Mouse (Mus musculus): ENCODE measurements around the gene Plppr5. TPM values are rescaled to one million over a fixed set of nuclear protein-coding genes. Genes with fewer than 3 reads are reported as not detected.

The Plppr5 gene
- polyA plus RNA-seq, 1 experiment from 2014 or later = 0.34 TPM

DNA sequence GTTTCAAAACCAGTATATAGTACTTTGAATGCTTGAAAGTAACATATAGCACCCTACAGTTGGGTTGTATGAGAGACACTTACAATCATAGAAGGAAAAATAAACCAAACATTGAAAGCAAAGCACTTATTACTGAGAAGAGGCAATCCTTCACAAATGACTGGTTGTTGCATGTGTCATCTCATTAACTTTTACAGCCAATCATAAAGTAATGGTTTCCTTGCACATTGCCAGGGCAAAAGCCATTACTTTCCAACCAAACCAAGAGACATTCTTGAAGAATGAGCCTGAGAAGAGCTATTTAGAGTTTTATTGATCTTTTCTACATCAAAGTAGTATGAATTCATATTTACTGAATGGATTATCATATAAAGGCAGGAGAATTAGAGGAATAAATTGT, 148.8 kb downstream of the Plppr5 start:
- H3K4me1 ChIP-seq (replicated peaks) = no peaks in the 10 kb centered on the region
- no peak for DNase-seq (ENCODE audit: low spot score)

DNA sequence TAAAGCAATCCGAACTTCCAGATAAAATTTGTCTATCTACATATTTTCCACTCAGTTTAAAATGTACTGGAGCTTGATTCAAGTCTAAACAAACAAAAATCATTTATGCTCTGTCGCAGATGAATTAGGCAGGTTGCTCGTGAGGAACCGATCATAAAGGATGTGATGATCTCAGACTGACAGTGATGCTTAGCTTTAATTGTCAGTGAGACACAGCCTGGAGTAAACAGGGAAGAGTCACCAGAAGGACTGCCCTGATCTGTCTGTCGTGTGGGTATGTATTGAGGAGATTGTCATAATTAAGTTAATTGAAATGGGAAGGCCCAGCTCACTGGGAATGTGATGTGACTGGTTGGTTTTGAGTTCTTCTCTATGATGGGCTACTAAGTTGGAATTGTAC, 149.9 kb downstream of the Plppr5 start:
- WGBS = 77% methylated on average over 5 of the region's 5 CpGs
- no peaks in the 10 kb centered on the region for H3K36me3 ChIP-seq
- no peak overlapping the region for H3K4me3 ChIP-seq
- no peak overlapping the region for H3K27ac ChIP-seq
- no peak for DNase-seq (ENCODE audit: low spot score)
- H3K27me3 ChIP-seq (ENCODE audit: insufficient read depth, poor library complexity, severe bottlenecking) = no peaks in the 10 kb centered on the region
- no peaks in the 10 kb centered on the region for H3K4me1 ChIP-seq (replicated peaks)
- H3K9me3 ChIP-seq = no peaks in the 10 kb centered on the region

More for the DNA sequence above, 148.8 kb downstream of the Plppr5 start:
- Histone ChIP-seq H3K27ac (no peak overlapping the region), H3K9me3 (no peaks in the 10 kb centered on the region), H3K27me3 (ENCODE audit: insufficient read depth, poor library complexity, severe bottlenecking) (no peaks in the 10 kb centered on the region), H3K36me3 (no peaks in the 10 kb centered on the region), H3K4me3 (no peak overlapping the region)

- Histone ChIP-seq H3K27me3 (ENCODE audit: insufficient read depth, poor library complexity, severe bottlenecking) (no peaks in the 10 kb centered on the region), H3K4me3 (no peak overlapping the region), H3K36me3 (no peaks in the 10 kb centered on the region), H3K4me1 (replicated peaks) (no peaks in the 10 kb centered on the region), H3K27ac (no peak overlapping the region), H3K9me3 (no peaks in the 10 kb centered on the region)
- no peak for DNase-seq (ENCODE audit: low spot score)
- 91% methylated on average over 1 of the region's 1 CpGs for WGBS
Measured at GRCm38 (mm10) chr3:117725501-117725900, 150.9 kb downstream of the Plppr5 start.

DNA sequence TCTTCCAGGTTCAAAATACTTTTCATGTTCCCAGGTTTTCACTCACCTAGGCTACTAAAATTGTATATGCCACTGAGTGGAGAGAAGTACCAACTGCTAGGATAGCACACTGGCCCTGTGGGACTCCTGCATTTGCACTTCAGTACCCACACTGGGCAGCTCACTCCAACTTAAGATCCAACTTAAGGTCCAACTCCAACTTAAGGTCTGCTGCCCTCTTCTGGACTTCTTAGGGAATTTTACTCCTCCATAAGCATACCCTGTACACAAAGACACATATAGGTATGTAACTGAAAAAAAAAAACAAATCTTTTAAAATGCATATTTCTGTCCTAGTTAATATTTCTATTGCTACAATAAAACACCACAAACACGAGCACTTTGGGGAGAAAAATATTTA, 153.5 kb downstream of the Plppr5 start:
- H3K27me3 ChIP-seq (ENCODE audit: insufficient read depth, poor library complexity, severe bottlenecking) = no peaks in the 10 kb centered on the region
- H3K27ac ChIP-seq = no peak overlapping the region
- H3K36me3 ChIP-seq = no peaks in the 10 kb centered on the region
- no peak for DNase-seq (ENCODE audit: low spot score)
- no peaks in the 10 kb centered on the region for H3K9me3 ChIP-seq
- no peak overlapping the region for H3K4me3 ChIP-seq
- WGBS = 47% methylated on average over 1 of the region's 1 CpGs
- H3K4me1 ChIP-seq (replicated peaks) = no peaks in the 10 kb centered on the region

- no peak for DNase-seq (ENCODE audit: low spot score)
- H3K9me3 ChIP-seq = no peaks in the 10 kb centered on the region
- no peaks in the 10 kb centered on the region for H3K36me3 ChIP-seq
- WGBS = 77% methylated on average over 9 of the region's 9 CpGs
- H3K4me3 ChIP-seq = no peak overlapping the region
- H3K27me3 ChIP-seq (ENCODE audit: insufficient read depth, poor library complexity, severe bottlenecking) = no peaks in the 10 kb centered on the region
- H3K27ac ChIP-seq = no peak overlapping the region
- H3K4me1 ChIP-seq (replicated peaks) = no peaks in the 10 kb centered on the region
Measured at GRCm38 (mm10) chr3:117729121-117730072, 154.8 kb downstream of the Plppr5 start.

- H3K27me3 ChIP-seq (ENCODE audit: insufficient read depth, poor library complexity, severe bottlenecking) = no peaks in the 10 kb centered on the region
- H3K4me1 ChIP-seq (replicated peaks) = no peaks in the 10 kb centered on the region
- 84% methylated on average over 3 of the region's 3 CpGs for WGBS
- H3K27ac ChIP-seq = no peak overlapping the region
- no peaks in the 10 kb centered on the region for H3K36me3 ChIP-seq
- H3K4me3 ChIP-seq = no peak overlapping the region
- DNase-seq (ENCODE audit: low spot score) = no peak
- no peaks in the 10 kb centered on the region for H3K9me3 ChIP-seq
Measured at GRCm38 (mm10) chr3:117731545-117731944, 156.9 kb downstream of the Plppr5 start.

DNA sequence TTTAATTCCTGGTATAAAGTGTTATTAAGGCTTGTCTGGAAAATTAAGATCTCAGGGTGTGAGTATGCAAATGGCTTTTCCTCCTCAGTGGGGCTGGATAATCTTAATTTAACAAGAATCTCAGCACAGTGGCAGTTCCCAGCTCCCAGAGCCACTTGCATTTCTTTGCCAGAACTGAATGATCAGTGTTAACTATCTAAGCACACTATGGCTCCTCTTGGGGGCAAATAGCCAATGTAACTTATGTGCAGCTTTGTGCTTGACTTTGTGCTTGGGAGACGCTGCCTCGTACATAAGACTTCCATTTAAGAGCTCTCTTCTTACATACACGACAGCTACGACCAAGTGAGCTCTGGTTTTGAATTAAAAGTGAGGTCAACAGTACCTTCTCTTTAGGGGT, 158.0 kb downstream of the Plppr5 start:
- Histone ChIP-seq H3K27me3 (ENCODE audit: insufficient read depth, poor library complexity, severe bottlenecking) (no peaks in the 10 kb centered on the region), H3K4me1 (replicated peaks) (no peaks in the 10 kb centered on the region), H3K9me3 (no peaks in the 10 kb centered on the region), H3K36me3 (no peaks in the 10 kb centered on the region), H3K4me3 (no peak overlapping the region), H3K27ac (no peak overlapping the region)
- WGBS = 79% methylated on average over 4 of the region's 4 CpGs
- DNase-seq (ENCODE audit: low spot score) = no peak

Other genes with a start within 250 kb of the Plppr5 start
- 0.34 and 1.0 TPM in 2 replicates for gene Plppr4, start 214.0 kb upstream of the Plppr5 start, polyA plus RNA-seq (2016; fragmentation: Nextera tagmentation; extraction: Ambion mirVana)